Mouse (Mus musculus) splenic B cell, adult 2 months (primary cell): ENCODE measurements around the gene Chrna10.

Experiments
- DNase-seq: peaks from one replicate; pipeline ENCODE4 v3.0.0-alpha.2; 2011; ENCODE audit warnings: low read depth, low spot score
- H3K27me3 ChIP-seq: 2 replicates; pipeline ENCODE4 v1.6.1; 2012; ENCODE audit warnings: mild to moderate bottlenecking, low read length, moderate library complexity, mixed read lengths; ENCODE audit not compliant: control insufficient read depth, poor library complexity, insufficient read depth, severe bottlenecking
- H3K36me3 ChIP-seq: 2 replicates; pipeline ENCODE4 v1.6.1; 2012; ENCODE audit warnings: mild to moderate bottlenecking, low read length, moderate library complexity, mixed read lengths; ENCODE audit not compliant: control insufficient read depth, poor library complexity, insufficient read depth, severe bottlenecking

Gene Chrna10

DNA sequence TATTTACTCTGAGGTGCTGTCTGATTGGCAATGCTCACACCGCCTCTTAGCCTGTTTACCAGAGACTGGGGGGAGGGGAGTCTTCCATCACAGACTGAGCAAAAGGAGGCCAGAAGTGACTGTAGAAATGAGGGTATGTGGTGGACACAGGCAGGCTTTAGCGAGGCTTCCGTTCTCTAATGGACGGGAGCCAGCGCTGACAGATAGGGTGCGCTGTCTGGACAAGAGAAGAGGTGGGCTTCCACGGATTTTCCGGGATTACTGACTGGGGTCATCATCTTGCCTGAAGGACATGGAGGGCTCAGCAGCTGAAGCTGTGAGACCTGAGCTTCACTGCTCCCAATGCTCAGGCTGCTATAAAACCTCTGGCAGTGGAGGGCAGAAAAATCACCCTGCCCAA is 14.4 kb downstream of the Chrna10 start:
- no peaks in the 10 kb centered on the region; the same call in 1 of the 2 replicates for H3K27me3 ChIP-seq
- no peaks in the 10 kb centered on the region for H3K36me3 ChIP-seq
- no peak for DNase-seq

DNA sequence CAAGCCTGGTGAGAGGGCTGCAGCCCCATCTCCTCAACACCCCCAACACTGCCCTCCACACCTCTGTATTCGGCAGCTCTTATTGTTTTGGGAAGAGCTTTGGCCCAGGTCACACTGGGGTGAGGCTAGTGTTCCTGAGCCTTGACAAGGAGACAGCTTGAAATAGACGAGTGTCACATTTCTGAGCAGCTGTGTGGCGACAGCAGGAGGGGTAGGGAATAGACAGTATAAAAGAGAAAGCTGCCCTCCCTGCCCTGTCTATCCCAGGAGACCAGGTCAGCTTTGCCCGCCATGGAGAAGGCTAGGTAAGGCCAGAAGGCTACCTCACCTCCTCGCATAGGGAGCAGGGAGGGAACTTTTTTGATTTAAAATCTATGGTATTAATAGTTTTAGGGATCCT is 15.1 kb downstream of the Chrna10 start, which contains the start of gene Art1:
Art1 (plus strand) TSS at position 257 of the 400 bp plus-strand sequence.
- H3K36me3 ChIP-seq = no peaks in the 10 kb centered on the region
- no peak for DNase-seq
- H3K27me3 ChIP-seq = no peaks in the 10 kb centered on the region

DNA sequence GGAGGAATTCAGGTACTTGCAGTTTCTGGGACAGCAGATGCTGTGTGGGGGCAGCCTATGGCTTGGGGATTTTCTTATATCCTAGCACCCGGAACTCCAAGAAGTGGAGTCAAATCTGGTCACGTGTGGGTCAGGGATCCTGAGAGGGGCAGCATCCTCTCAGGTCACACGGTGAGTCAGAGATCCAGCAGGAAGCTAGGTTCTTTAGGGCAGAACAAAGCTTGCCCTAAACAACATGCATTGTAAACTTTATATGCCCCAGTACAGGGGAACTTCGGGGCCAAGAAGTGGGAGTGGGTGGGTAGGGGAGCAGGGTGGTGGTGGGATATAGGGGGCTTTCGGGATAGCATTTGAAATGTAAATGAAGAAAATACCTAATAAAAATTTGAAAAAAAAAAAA is 15.8 kb downstream of the Chrna10 start:
- no peak for DNase-seq
- no peaks in the 10 kb centered on the region for H3K27me3 ChIP-seq
- H3K36me3 ChIP-seq = no peaks in the 10 kb centered on the region

DNA sequence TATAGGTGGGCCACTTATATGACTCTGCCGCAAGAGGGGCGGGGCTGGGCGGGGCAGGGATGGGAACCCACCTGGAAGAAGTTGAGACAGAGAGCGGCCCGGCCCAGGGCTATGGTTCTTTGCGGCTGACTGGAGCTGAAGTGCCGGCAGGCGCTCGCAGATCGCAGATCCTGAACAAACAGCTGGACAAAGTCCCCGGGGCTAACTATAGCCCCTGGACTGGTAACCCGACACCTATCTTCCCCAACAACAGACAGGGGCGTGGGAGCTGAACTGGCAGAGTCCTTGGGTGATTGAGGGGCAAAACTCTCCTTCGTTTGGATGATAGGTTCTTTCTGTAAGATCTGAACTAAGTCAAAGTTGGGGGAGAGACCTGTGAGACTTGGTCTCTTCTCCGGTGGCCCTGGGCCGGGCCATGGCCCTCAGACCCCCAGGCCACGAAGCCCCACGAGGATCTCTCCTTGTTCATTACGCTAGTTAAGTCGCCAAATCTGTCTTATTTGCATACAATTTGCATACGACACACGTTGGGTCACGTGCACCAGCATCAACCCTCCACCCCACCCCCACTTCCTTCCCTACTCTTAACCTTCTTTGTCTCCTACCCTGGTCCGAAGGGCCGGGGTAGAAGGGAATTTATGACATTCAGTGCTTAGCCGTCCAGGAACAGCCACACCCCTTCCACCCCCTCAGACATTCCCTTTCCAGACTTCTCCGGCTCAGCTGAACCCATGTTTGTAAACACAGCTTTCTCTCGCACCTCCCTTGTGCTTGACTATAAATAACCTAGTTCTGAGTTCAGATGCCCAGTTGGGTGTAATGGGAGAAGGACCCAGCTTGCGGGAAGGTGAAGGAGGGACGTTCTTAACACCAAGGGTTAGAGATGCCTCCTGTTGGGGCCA is 16.6 kb downstream of the Chrna10 start:
- DNase-seq = peak; percentile 87
- Histone ChIP-seq H3K36me3 (no peaks in the 10 kb centered on the region), H3K27me3 (no peaks in the 10 kb centered on the region)

DNA sequence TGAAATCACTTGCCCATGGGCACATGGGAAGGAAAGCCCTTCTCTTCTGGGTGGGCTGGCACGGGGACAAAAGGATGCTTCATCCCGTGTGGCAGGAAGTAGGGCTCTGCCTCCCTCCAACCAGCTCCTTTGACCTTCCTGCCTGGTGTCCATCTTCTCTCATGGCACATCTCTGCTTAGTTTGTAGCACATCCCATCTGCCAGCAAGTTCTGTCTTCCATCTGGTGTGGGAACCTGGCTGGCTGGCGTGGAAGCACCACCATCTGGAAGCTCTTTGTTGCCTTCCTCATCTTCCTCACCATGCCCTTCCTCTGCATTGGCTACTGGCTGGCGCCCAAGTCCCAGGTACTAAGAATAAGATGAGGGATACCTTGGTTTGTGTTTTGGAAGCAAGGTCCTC is 29.3 kb downstream of the Chrna10 start:
- H3K27me3 ChIP-seq = no peaks in the 10 kb centered on the region; the same call in 1 of the 2 replicates
- no peak for DNase-seq
- H3K36me3 ChIP-seq = no peaks in the 10 kb centered on the region

DNA sequence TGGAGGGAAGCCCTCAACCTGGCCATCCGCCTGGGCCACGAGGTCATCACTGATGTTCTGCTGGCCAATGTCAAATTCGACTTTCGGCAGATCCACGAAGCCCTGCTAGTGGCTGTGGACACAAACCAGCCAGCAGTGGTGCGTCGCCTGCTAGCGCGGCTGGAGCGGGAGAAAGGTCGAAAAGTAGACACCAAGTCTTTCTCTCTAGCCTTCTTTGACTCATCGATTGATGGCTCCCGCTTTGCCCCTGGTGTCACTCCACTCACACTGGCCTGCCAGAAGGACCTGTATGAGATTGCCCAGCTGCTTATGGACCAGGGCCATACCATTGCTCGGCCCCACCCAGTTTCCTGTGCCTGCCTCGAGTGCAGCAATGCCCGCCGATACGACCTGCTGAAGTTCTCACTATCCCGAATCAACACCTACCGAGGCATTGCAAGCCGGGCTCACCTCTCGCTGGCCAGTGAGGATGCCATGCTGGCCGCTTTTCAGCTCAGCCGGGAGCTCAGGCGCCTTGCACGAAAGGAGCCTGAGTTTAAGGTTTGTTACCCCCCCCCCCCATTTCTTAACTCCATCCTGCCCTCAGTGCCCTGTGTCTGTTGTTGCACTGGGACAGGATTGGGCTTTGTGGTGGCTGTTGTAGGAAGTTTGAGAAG is 32.5 kb downstream of the Chrna10 start:
- DNase-seq = no peak
- peaks cover 7% of the 10 kb centered on the region for H3K36me3 ChIP-seq

DNA sequence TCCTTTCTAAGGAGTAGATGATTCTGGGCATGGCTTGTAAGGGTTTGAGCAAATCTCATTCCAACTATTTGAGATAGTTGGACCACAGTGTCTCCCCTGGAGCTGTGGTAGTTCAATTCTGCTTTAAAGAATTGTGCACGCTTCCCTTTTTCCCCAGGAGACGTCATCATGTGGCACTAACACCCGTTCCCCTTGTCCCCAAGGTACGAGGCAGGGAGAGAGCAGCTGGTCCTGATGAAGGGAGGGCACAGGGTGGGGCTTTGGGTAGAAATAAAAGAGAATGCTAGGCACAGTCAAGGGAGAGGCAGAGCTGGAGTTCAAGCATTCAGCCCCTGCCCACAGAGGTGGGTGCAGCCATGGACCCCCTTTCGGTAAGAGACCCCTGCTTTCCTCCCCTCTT is 33.8 kb downstream of the Chrna10 start, which contains the start of gene Trpc2:
Trpc2 (plus strand) TSS at position 301 of the 400 bp plus-strand sequence.
- Histone ChIP-seq H3K36me3 (peaks cover 7% of the 10 kb centered on the region), H3K27me3 (no peaks in the 10 kb centered on the region; the same call in 1 of the 2 replicates)
- no peak for DNase-seq

More for the DNA sequence above, 32.5 kb downstream of the Chrna10 start:
- H3K27me3 ChIP-seq = no peaks in the 10 kb centered on the region; the same call in 1 of the 2 replicates

DNA sequence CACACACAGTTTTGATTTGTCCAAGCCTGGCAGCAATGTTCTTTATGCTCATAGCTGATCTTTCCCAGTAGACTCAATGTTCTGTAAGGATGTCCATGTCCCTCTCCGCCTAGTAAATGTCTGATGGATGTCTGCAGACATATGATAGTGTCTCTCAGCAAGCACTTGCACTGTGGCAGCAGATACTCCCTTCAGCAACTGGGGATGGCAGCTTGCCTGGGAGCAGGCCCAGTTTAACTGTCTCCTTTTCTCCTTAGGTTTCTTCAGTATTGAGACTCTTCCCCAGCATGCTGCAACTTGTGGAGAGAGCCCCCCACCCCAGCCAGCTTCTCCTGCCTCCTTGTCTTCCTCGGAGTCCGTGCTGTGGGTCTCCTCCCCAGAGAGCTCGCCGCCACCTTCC is 34.8 kb downstream of the Chrna10 start:
- no peaks in the 10 kb centered on the region; the same call in 1 of the 2 replicates for H3K27me3 ChIP-seq
- no peak for DNase-seq
- peaks cover 8% of the 10 kb centered on the region for H3K36me3 ChIP-seq

DNA sequence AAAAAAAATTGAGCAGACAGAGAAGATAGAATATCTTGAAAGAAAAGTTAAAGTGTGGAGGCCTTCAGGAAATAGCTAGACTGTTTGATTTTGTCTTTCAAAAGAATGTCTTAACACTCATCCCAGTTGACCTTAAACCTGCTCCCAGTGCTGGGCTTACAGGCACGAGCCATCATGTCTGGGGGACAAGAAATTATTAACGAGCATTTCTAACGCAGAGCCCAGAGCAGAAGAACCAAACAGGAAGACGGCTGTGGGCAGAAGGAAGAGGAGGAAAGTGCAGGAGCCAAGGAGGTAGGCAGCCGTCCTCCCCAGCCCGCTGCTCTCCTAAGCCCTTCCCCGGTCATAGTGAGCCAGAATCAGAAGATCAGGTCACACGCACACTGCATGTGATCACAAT is 36.3 kb downstream of the Chrna10 start:
- H3K27me3 ChIP-seq = no peaks in the 10 kb centered on the region; the same call in 1 of the 2 replicates
- DNase-seq = no peak
- H3K36me3 ChIP-seq = peaks cover 14% of the 10 kb centered on the region

DNA sequence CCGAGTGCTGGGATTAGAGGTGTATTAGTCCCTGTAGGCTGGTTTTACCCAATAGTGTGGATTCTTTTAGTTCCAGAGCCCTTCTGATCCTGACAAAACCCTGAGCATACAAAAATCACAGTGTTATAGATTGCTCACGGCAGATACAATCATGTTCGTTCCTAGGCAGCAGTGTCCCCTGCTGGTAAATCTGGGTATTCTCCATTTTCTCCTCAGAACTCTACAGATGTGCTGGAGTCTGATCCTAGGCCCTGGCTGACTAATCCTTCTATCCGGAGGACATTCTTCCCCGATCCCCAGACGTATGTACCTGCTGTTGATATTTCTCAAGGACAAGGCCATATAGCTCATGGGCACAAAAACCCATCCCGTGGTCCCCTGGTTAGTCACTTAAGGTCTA is 38.1 kb downstream of the Chrna10 start:
- peaks cover 17% of the 10 kb centered on the region for H3K36me3 ChIP-seq
- no peaks in the 10 kb centered on the region for H3K27me3 ChIP-seq
- peak; percentile 58 for DNase-seq

DNA sequence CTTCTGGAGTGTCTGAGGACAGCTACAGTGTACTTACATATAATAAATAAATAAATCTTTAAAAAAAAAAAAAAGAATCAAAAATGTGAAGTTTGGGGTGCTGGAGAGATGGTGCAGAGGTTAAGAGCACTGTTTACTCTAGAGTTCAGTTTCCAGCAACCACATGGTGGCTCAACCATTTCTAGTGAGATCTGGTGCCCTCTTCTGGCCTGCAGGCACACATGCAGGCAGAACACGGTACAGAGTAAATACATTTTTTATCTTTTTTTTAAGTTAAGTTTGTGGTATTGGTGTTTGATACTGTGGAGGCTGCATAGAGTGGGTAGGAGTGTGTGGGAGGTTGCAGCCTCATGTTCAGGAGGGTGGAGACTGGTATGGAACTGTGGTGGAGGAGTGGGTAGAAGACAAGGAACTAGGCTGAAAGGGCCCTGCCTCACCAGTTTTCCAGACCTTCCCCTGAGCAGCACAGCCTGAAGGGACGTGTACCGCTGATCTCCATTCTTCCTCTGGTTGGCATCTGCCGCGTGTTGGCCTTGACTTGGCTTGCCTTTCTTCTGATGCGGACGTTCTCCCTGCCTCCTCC is 39.8 kb downstream of the Chrna10 start:
- Histone ChIP-seq H3K36me3 (peaks cover 22% of the 10 kb centered on the region), H3K27me3 (no peaks in the 10 kb centered on the region)
- DNase-seq = peak; percentile 70

DNA sequence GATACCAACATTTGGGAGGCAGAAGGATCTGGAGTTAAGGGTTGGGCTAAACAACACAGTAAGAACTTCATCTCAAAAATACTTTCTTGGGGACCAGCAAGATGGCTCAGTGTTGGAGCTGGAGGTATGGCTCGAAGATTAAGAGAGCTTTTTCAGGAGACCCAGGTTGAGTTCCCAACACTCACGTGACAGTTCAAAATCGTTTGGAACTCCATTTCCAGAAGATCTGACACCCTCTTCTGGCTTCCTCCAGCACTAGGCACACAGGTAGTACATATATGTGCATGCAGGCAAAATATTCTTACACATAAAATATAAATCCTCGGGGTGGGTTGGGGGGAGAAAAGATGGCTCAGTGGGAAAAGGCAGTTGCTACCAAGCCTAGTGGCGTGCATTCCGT is 50.3 kb downstream of the Chrna10 start:
- no peak for DNase-seq
- Histone ChIP-seq H3K27me3 (no peaks in the 10 kb centered on the region), H3K36me3 (peaks cover 3% of the 10 kb centered on the region; the same call in 1 of the 2 replicates)

DNA sequence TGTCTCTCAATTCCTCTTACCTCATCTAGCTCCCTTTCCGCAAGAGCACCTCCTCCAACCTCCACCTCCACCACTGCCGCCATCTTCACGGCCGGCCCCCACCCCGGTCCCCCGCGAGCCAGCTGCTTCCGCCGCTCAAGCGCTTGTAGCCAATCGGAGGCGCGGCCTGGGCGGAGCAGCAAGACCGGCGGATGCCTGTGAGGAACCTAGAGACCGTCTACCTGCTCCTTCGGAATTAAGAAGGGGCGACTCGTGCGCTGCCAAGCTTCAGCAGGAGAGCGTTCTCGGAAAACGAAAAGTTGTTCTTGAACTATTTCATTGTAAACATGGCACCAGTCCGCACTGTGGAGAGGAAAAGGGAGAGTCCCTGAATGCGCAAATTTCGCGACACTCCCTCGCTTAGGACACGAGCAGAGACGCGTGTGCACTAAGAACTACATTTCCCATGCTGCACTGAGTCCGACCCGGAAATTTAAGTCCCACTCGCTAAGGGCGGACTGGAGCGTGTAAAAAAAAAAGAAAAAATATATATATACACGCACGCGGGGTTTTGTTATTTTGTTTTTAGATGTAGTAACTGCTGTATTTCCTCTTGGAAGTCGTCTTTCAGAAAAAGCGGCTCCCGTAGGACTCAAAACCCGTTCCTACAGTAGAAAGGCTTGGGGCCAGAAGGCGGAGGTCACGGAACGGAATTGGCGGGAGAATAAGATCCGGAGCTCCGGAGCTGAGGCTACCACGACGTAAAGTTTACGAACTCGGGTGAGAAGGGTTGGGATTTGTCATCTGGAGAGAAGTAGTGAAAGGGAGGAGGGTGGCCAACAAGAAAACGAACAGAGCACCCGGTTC is 51.4 kb downstream of the Chrna10 start, which contains the start of the genes Rnf121, Xndc1 and Xntrpc:
Rnf121 (minus strand) TSS at position 424 of the 846 bp plus-strand sequence.
Xndc1 (plus strand) TSS at position 466 of the 846 bp plus-strand sequence.
Xntrpc (plus strand) TSS at position 668 of the 846 bp plus-strand sequence.
- Histone ChIP-seq H3K36me3 (no peaks in the 10 kb centered on the region), H3K27me3 (no peaks in the 10 kb centered on the region)
- DNase-seq = peak; percentile 89

DNA sequence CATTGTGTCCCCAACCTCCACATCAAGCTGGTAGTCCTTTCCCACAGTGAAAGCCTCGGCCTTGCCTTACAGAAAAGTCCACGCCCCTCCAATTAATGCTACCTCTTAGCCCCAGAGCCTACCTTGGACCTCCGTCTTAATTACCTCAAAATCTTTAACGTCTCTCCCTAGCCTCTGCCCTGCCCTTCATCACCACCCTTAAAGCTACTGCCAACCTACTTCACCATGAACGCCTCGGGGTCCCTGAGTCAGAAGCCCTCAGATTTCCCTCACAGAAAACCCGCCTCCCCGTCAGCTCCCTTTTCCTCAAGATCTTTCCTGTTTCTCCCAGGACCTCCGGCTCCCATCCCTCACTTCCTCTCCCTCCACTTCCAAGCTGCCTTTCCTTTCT is 52.0 kb downstream of the Chrna10 start:
- H3K36me3 ChIP-seq = no peaks in the 10 kb centered on the region
- DNase-seq = no peak
- H3K27me3 ChIP-seq = no peaks in the 10 kb centered on the region
